Mouse (Mus musculus) testis, adult 2 months (tissue): Measurements from ENCODE around the gene Fcna.

ENCODE experiments used
- CTCF ChIP-seq: fragments of 200-500 bp; IDR thresholded peaks from 2 replicates; pipeline ENCODE4 v1.5.1; 2012; ENCODE audit warnings: low read depth, mild to moderate bottlenecking, inconsistent platforms, low read length, moderate library complexity; ENCODE audit not compliant: control insufficient read depth, insufficient read depth, insufficient replicate concordance
- POLR2A ChIP-seq: fragments of 200-500 bp; IDR thresholded peaks from 2 replicates; pipeline ENCODE4 v1.6.1; 2012; ENCODE audit warnings: low read depth, mild to moderate bottlenecking, inconsistent platforms, low read length, moderate library complexity; ENCODE audit not compliant: control insufficient read depth

DNA sequence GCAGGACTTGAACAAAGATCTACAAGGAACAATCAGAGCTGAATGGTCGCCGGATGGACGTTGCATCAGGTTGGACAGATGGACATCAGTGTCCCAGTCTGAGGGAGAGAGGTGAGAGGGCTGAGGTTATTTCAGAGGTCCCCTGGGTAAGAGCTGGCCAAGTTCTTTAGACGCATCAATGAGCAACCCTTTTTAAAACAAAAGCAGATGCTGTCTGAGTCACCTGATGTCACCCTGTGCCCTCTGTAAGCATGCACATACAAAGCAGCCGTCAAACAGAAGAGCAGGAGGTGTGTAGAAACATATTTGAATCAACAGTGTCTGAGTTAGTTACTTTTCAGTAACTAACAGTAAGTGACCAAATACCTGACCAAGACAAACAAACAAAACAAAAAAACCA is 36.3 kb upstream of the Fcna start:
- no peak for TF ChIP-seq CTCF
- no peak for TF ChIP-seq POLR2A
